Mouse (Mus musculus) liver, embryonic 12.5 days (tissue): Measurements from ENCODE around the gene Rgs3. TPM values are rescaled to one million over a fixed set of nuclear protein-coding genes. Genes with fewer than 3 reads are reported as not detected.
"Not testable (repeated sequence)": the region's sequence is repeated elsewhere in the genome, so short reads cannot be mapped to it uniquely, and the experiment has no call there.

Source experiments
- ATAC-seq: fragments of 200-750 bp; cut with Nextera tagmentation; 2 replicates; pipeline ENCODE4 v1.8.0; 2017; ENCODE audit warnings: moderate number of reproducible peaks, mild to moderate bottlenecking, moderate library complexity
- H3K27ac ChIP-seq: fragments of 300-500 bp; sonication (generic); 2 replicates; pipeline ENCODE4 v1.5.1; 2016; ENCODE audit warnings: mild to moderate bottlenecking
- H3K27me3 ChIP-seq: fragments of 300-500 bp; sonication (generic); replicated peaks from 2 replicates; pipeline ENCODE4 v1.6.1; 2016; ENCODE audit warnings: mild to moderate bottlenecking, moderate library complexity
- H3K36me3 ChIP-seq: fragments of 300-500 bp; sonication (generic); 2 replicates; pipeline ENCODE4 v1.6.1; 2016; ENCODE audit warnings: mild to moderate bottlenecking, moderate library complexity
- H3K4me1 ChIP-seq: fragments of 300-500 bp; sonication (generic); 2 replicates; pipeline ENCODE4 v1.6.1; 2016
- H3K4me2 ChIP-seq: fragments of 300-500 bp; sonication (generic); 2 replicates; pipeline ENCODE4 v1.6.1; 2016; ENCODE audit warnings: mild to moderate bottlenecking, moderate library complexity
- H3K4me3 ChIP-seq: fragments of 300-500 bp; sonication (generic); 2 replicates; pipeline ENCODE4 v1.5.1; 2016; ENCODE audit warnings: mild to moderate bottlenecking, moderate library complexity
- H3K9ac ChIP-seq: fragments of 300-500 bp; sonication (generic); 2 replicates; pipeline ENCODE4 v1.6.1; 2016; ENCODE audit warnings: mild to moderate bottlenecking, moderate library complexity
- H3K9me3 ChIP-seq: fragments of 300-500 bp; sonication (generic); replicated peaks from 2 replicates; pipeline ENCODE4 v1.6.1; 2016; ENCODE audit warnings: mild to moderate bottlenecking, moderate library complexity
- WGBS: fragments of 180-500 bp; shearing (Covaris S2); methylation state at CpG from one replicate; pipeline ENCODE4 v1.1.7; 2016; ENCODE audit not compliant: insufficient replicate concordance; 5-methylcytosine and 5-hydroxymethylcytosine counted together
- polyA plus RNA-seq: library from polyadenylated mRNA; unstranded; fragments of >200 nt; fragmentation: Nextera tagmentation; extraction: Ambion mirVana; gene quantifications from 2 replicates; pipeline ENCODE4 v1.2.1, GENCODE M21; 2016

The Rgs3 gene
- polyA plus RNA-seq, 1 experiment from 2014 or later = 8.1 TPM

GRCm38 (mm10) chr4:62591326-62591725 is 31.7 kb downstream of the Rgs3 start:
- no peaks in the 10 kb centered on the region for H3K9me3 ChIP-seq
- H3K27me3 ChIP-seq = no peaks in the 10 kb centered on the region
- H3K9ac ChIP-seq = no peak overlapping the region
- no peak overlapping the region for H3K4me3 ChIP-seq
- H3K4me1 ChIP-seq = no peaks in the 10 kb centered on the region
- H3K27ac ChIP-seq = no peak overlapping the region
- no peaks in the 10 kb centered on the region for H3K36me3 ChIP-seq
- ATAC-seq = no peak
- 6% methylated on average over 11 of the region's 11 CpGs for WGBS
- 0 out of 2 replicates have a peak overlapping the region, but pooled peaks have one; percentile 18 for H3K4me2 ChIP-seq

GRCm38 (mm10) chr4:62593546-62594240 is 34.0 kb downstream of the Rgs3 start:
- H3K36me3 ChIP-seq, H3K27me3 ChIP-seq, H3K9me3 ChIP-seq, H3K9ac ChIP-seq, H3K4me2 ChIP-seq, H3K4me1 ChIP-seq, ATAC-seq, H3K4me3 ChIP-seq, H3K27ac ChIP-seq: not testable (repeated sequence)
- 64% methylated on average over 24 of the region's 24 CpGs for WGBS

- Histone ChIP-seq H3K9me3 (no peaks in the 10 kb centered on the region), H3K4me3 (no peak overlapping the region), H3K4me2 (no peak overlapping the region), H3K27ac (no peak overlapping the region), H3K36me3 (no peaks in the 10 kb centered on the region), H3K4me1 (no peaks in the 10 kb centered on the region), H3K27me3 (no peaks in the 10 kb centered on the region), H3K9ac (no peak overlapping the region)
- 71% methylated on average over 5 of the region's 5 CpGs for WGBS
- no peak for ATAC-seq
Measured at GRCm38 (mm10) chr4:62594442-62594841, 34.8 kb downstream of the Rgs3 start.

- Histone ChIP-seq H3K4me3 (no peak overlapping the region), H3K27ac (no peak overlapping the region), H3K36me3 (no peaks in the 10 kb centered on the region), H3K9ac (no peak overlapping the region), H3K9me3 (no peaks in the 10 kb centered on the region), H3K4me2 (no peak overlapping the region), H3K27me3 (no peaks in the 10 kb centered on the region), H3K4me1 (no peaks in the 10 kb centered on the region)
- WGBS = 52% methylated on average over 5 of the region's 5 CpGs
- ATAC-seq = no peak
Measured at GRCm38 (mm10) chr4:62596051-62596450, 36.4 kb downstream of the Rgs3 start.

- Histone ChIP-seq H3K9me3 (no peaks in the 10 kb centered on the region; the same call in 1 of the 2 replicates), H3K27me3 (no peaks in the 10 kb centered on the region), H3K4me3 (no peak overlapping the region), H3K27ac (no peak overlapping the region), H3K4me2 (no peak overlapping the region), H3K36me3 (no peaks in the 10 kb centered on the region), H3K9ac (no peak overlapping the region), H3K4me1 (0 out of 2 replicates have a peak, but pooled peaks cover 7% of the 10 kb centered on the region)
- WGBS = 39% methylated on average over 1 of the region's 1 CpGs
- ATAC-seq = no peak
Measured at GRCm38 (mm10) chr4:62600549-62600948, 40.9 kb downstream of the Rgs3 start.

- WGBS = 36% methylated on average over 4 of the region's 4 CpGs
- no peak for ATAC-seq
- H3K27ac ChIP-seq = no peak overlapping the region
- no peaks in the 10 kb centered on the region; the same call in 1 of the 2 replicates for H3K9me3 ChIP-seq
- no peak overlapping the region for H3K4me2 ChIP-seq
- no peaks in the 10 kb centered on the region for H3K36me3 ChIP-seq
- 0 out of 2 replicates have a peak, but pooled peaks cover 7% of the 10 kb centered on the region for H3K4me1 ChIP-seq
- no peak overlapping the region for H3K4me3 ChIP-seq
- H3K27me3 ChIP-seq = no peaks in the 10 kb centered on the region
- no peak overlapping the region for H3K9ac ChIP-seq
Measured at GRCm38 (mm10) chr4:62603607-62604006, 44.0 kb downstream of the Rgs3 start.

GRCm38 (mm10) chr4:62604094-62604493 is 44.4 kb downstream of the Rgs3 start:
- no peak for ATAC-seq
- no peaks in the 10 kb centered on the region for H3K36me3 ChIP-seq
- H3K4me1 ChIP-seq = 0 out of 2 replicates have a peak, but pooled peaks cover 7% of the 10 kb centered on the region
- H3K4me2 ChIP-seq = no peak overlapping the region
- H3K27ac ChIP-seq = no peak overlapping the region
- H3K4me3 ChIP-seq = no peak overlapping the region
- WGBS = 68% methylated on average over 4 of the region's 4 CpGs
- H3K9me3 ChIP-seq = no peaks in the 10 kb centered on the region; the same call in 1 of the 2 replicates
- H3K27me3 ChIP-seq = no peaks in the 10 kb centered on the region
- no peak overlapping the region for H3K9ac ChIP-seq

GRCm38 (mm10) chr4:62605856-62606541 is 46.4 kb downstream of the Rgs3 start:
- 65% methylated on average over 9 of the region's 9 CpGs for WGBS
- H3K9me3 ChIP-seq = no peaks in the 10 kb centered on the region; the same call in 1 of the 2 replicates
- no peak overlapping the region for H3K9ac ChIP-seq
- no peaks in the 10 kb centered on the region for H3K27me3 ChIP-seq
- no peak overlapping the region for H3K4me3 ChIP-seq
- no peak for ATAC-seq
- 0 out of 2 replicates have a peak, but pooled peaks cover 7% of the 10 kb centered on the region for H3K4me1 ChIP-seq
- no peak overlapping the region for H3K4me2 ChIP-seq
- no peaks in the 10 kb centered on the region for H3K36me3 ChIP-seq
- H3K27ac ChIP-seq = no peak overlapping the region

GRCm38 (mm10) chr4:62606542-62606882 is 46.9 kb downstream of the Rgs3 start:
- H3K9ac ChIP-seq = no peak overlapping the region
- no peak overlapping the region for H3K4me3 ChIP-seq
- H3K27me3 ChIP-seq = no peaks in the 10 kb centered on the region
- no peak for ATAC-seq
- H3K36me3 ChIP-seq = no peaks in the 10 kb centered on the region
- no peak overlapping the region for H3K27ac ChIP-seq
- H3K9me3 ChIP-seq = no peaks in the 10 kb centered on the region; the same call in 1 of the 2 replicates
- WGBS = 68% methylated on average over 7 of the region's 7 CpGs
- H3K4me1 ChIP-seq = 0 out of 2 replicates have a peak, but pooled peaks cover 7% of the 10 kb centered on the region
- no peak overlapping the region for H3K4me2 ChIP-seq

GRCm38 (mm10) chr4:62606905-62607304 is 47.3 kb downstream of the Rgs3 start:
- ATAC-seq = no peak
- Histone ChIP-seq H3K27me3 (no peaks in the 10 kb centered on the region), H3K4me1 (0 out of 2 replicates have a peak, but pooled peaks cover 7% of the 10 kb centered on the region), H3K9me3 (no peaks in the 10 kb centered on the region; the same call in 1 of the 2 replicates), H3K9ac (no peak overlapping the region), H3K27ac (no peak overlapping the region), H3K36me3 (no peaks in the 10 kb centered on the region), H3K4me3 (no peak overlapping the region), H3K4me2 (no peak overlapping the region)
- 57% methylated on average over 7 of the region's 7 CpGs for WGBS

GRCm38 (mm10) chr4:62607345-62607744 is 47.7 kb downstream of the Rgs3 start:
- Histone ChIP-seq H3K9me3 (no peaks in the 10 kb centered on the region), H3K4me2 (no peak overlapping the region), H3K36me3 (no peaks in the 10 kb centered on the region), H3K27ac (no peak overlapping the region), H3K4me3 (no peak overlapping the region), H3K27me3 (no peaks in the 10 kb centered on the region), H3K9ac (no peak overlapping the region), H3K4me1 (0 out of 2 replicates have a peak, but pooled peaks cover 7% of the 10 kb centered on the region)
- no peak for ATAC-seq
- 49% methylated on average over 9 of the region's 9 CpGs for WGBS

- Histone ChIP-seq H3K9me3 (no peaks in the 10 kb centered on the region), H3K36me3 (no peaks in the 10 kb centered on the region), H3K27ac (no peak overlapping the region), H3K4me2 (no peak overlapping the region), H3K9ac (no peak overlapping the region), H3K4me3 (no peak overlapping the region), H3K27me3 (no peaks in the 10 kb centered on the region), H3K4me1 (0 out of 2 replicates have a peak, but pooled peaks cover 7% of the 10 kb centered on the region)
- 66% methylated on average over 6 of the region's 6 CpGs for WGBS
- no peak for ATAC-seq
Measured at GRCm38 (mm10) chr4:62607805-62608204, 48.2 kb downstream of the Rgs3 start.
